Mouse (Mus musculus) embryonic facial prominence, embryonic 10.5 days (tissue): Measurements from ENCODE around the gene Olfr1284. TPM values are rescaled to one million over a fixed set of nuclear protein-coding genes. Genes with fewer than 3 reads are reported as not detected.
"Not testable (repeated sequence)": the region's sequence is repeated elsewhere in the genome, so short reads cannot be mapped to it uniquely, and the experiment has no call there.

Experiments
- DNase-seq: peaks from one replicate; pipeline ENCODE4 v3.0.0-alpha.2; 2017; ENCODE audit warnings: low spot score
- H3K27ac ChIP-seq: fragments of 300-500 bp; sonication (generic); replicated peaks from 2 replicates; pipeline ENCODE4 v1.5.1; 2016; ENCODE audit warnings: mild to moderate bottlenecking
- H3K27me3 ChIP-seq: fragments of 300-500 bp; sonication (generic); replicated peaks from 2 replicates; pipeline ENCODE4 v1.6.1; 2016; ENCODE audit warnings: low read depth, mild to moderate bottlenecking; ENCODE audit not compliant: poor library complexity, severe bottlenecking
- H3K36me3 ChIP-seq: fragments of 300-500 bp; sonication (generic); replicated peaks from 2 replicates; pipeline ENCODE4 v1.6.1; 2016; ENCODE audit warnings: mild to moderate bottlenecking, moderate library complexity
- H3K4me1 ChIP-seq: fragments of 300-500 bp; sonication (generic); 2 replicates; pipeline ENCODE4 v1.6.1; 2016
- H3K4me3 ChIP-seq: fragments of 300-500 bp; sonication (generic); 2 replicates; pipeline ENCODE4 v1.5.1; 2016; ENCODE audit warnings: mild to moderate bottlenecking, moderate library complexity
- H3K9me3 ChIP-seq: fragments of 300-500 bp; sonication (generic); 2 replicates; pipeline ENCODE4 v1.6.1; 2016; ENCODE audit warnings: mild to moderate bottlenecking
- WGBS: fragments of 180-500 bp; shearing (Covaris S2); methylation state at CpG from one replicate; pipeline ENCODE4 v1.1.7; 2016; 5-methylcytosine and 5-hydroxymethylcytosine counted together
- polyA plus RNA-seq: library from polyadenylated mRNA; unstranded; fragments of >200 nt; fragmentation: Nextera tagmentation; extraction: Ambion mirVana; gene quantifications from 2 replicates; pipeline ENCODE4 v1.2.1, GENCODE M21; 2016

The Olfr1284 gene
- not detected in 2 replicates for polyA plus RNA-seq

- Histone ChIP-seq H3K27me3 (no peaks in the 10 kb centered on the region), H3K9me3 (no peaks in the 10 kb centered on the region), H3K4me3 (no peak within 1 kb of the TSS), H3K27ac (no peak within 1 kb of the TSS), H3K36me3 (no peaks in the 10 kb centered on the region), H3K4me1 (no peaks in the 10 kb centered on the region)
- WGBS = 91% methylated on average over 1 of the region's 1 CpGs
- DNase-seq = no peak
These were observed at the start of gene Olfr1284 for GRCm38 (mm10) chr2:111375222-111375621. TSS of gene Olfr1284 (plus strand) at chr2:111375522.

DNA sequence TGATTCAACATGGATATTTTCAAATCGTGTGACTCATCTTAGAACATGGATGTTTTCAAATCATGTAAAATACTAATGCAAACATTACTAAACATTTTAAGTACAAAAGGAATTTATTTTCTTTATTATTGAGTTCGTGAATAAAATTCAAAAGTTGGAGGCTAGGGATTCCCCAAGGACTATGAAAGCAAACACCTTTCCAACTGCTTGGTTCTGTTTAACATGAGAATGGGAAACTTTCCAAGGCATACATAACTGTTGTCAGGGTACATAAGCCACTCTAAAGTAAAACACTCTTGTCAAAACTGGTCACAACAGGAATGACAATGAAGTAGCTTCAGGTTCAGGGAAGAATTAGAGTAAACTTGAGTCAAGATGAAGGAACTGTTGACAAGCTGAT is 49.1 kb upstream of the Olfr1284 start, which contains the start of gene Olfr1281:
Gene Olfr1281, plus strand, starts transcription at position 301 of the 400 bp plus-strand sequence.
- 83% methylated on average over 2 of the region's 2 CpGs for WGBS
- H3K4me3 ChIP-seq = no peak within 1 kb of the TSS
- H3K27ac ChIP-seq = no peak within 1 kb of the TSS
- no peaks in the 10 kb centered on the region for H3K36me3 ChIP-seq
- H3K27me3 ChIP-seq = no peaks in the 10 kb centered on the region
- no peaks in the 10 kb centered on the region for H3K4me1 ChIP-seq
- no peaks in the 10 kb centered on the region for H3K9me3 ChIP-seq
- no peak for DNase-seq

DNA sequence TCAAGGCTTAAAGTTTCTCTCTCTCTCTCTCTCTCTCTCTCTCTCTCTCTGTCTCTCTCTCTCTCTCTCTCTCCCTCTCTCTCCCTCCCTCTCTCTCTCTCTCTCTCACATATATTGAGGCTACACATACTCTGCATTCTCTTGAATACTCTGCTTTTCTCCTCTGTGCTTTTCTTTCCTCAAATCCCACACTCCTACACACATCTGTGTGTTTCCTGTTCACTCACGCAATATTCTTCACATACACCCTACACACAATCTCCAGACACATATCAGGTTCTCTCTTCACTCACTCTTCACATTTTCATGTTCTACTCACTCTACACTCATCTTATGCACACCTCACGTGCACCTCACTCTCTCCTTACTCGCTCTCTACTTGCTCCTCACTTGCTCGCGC is 41.6 kb upstream of the Olfr1284 start:
- H3K27me3 ChIP-seq, H3K4me1 ChIP-seq, H3K4me3 ChIP-seq, H3K27ac ChIP-seq, H3K9me3 ChIP-seq, DNase-seq, H3K36me3 ChIP-seq: not testable (repeated sequence)
- WGBS = 87% methylated on average over 5 of the region's 5 CpGs

DNA sequence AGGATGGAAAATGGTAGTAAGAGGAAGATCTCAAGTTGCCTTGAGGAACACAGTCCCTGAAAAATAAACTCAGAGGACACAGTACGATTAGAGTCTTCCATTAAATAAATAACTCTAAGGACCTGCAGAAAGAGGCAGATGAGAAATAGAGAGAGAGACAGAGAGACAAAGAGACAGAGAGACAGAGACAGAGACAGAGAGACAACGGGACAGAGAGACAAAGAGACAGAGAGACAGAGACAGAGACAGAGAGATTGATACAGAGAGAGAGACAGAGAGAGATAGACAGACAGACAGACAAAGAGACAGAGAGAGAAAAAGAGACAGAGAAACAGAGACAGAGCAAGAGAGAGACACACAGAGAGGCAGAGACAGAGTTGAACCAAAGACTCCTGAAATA is 39.3 kb upstream of the Olfr1284 start, which contains the start of gene Olfr1282:
Gene Olfr1282, minus strand, starts transcription at position 101 of the 400 bp plus-strand sequence.
- 73% methylated on average over 2 of the region's 2 CpGs for WGBS
- Histone ChIP-seq H3K27ac (no peak within 1 kb of the TSS), H3K27me3 (no peaks in the 10 kb centered on the region), H3K9me3 (no peaks in the 10 kb centered on the region), H3K4me3 (no peak within 1 kb of the TSS), H3K4me1 (no peaks in the 10 kb centered on the region), H3K36me3 (no peaks in the 10 kb centered on the region)
- no peak for DNase-seq

- no peak for DNase-seq
- H3K27me3 ChIP-seq = no peaks in the 10 kb centered on the region
- 72% methylated on average over 2 of the region's 2 CpGs for WGBS
These were observed 8.8 kb upstream of the Olfr1284 start, which contains the start of gene Olfr1283 for GRCm38 (mm10) chr2:111366490-111366889. TSS of gene Olfr1283 (plus strand) at chr2:111366790.

GRCm38 (mm10) chr2:111422931-111423330 is 47.6 kb downstream of the Olfr1284 start, which contains the start of gene Olfr1286:
TSS of gene Olfr1286 (minus strand) at chr2:111423115.
- Histone ChIP-seq H3K9me3 (0 out of 2 replicates have a peak, but pooled peaks cover 3% of the 10 kb centered on the region), H3K4me3 (no peak within 1 kb of the TSS), H3K27me3 (no peaks in the 10 kb centered on the region), H3K36me3 (no peaks in the 10 kb centered on the region), H3K27ac (no peak within 1 kb of the TSS), H3K4me1 (no peaks in the 10 kb centered on the region)
- 75% methylated on average over 1 of the region's 1 CpGs for WGBS
- no peak for DNase-seq

More at GRCm38 (mm10) chr2:111366490-111366889, 8.8 kb upstream of the Olfr1284 start, which contains the start of gene Olfr1283:
- no peak within 1 kb of the TSS for H3K27ac ChIP-seq
- no peaks in the 10 kb centered on the region for H3K36me3 ChIP-seq
- no peaks in the 10 kb centered on the region for H3K4me1 ChIP-seq
- H3K9me3 ChIP-seq = no peaks in the 10 kb centered on the region
- H3K4me3 ChIP-seq = no peak within 1 kb of the TSS

Other genes with a start within 250 kb of the Olfr1284 start
- not detected in 2 replicates for gene Gm15130, start 222.6 kb upstream of the Olfr1284 start, polyA plus RNA-seq
- not detected in 2 replicates for gene 4930430A15Rik, start 145.9 kb upstream of the Olfr1284 start, polyA plus RNA-seq
- gene Olfr1275, start 140.2 kb upstream of the Olfr1284 start, polyA plus RNA-seq = not detected in 2 replicates
- not detected in 2 replicates for gene Olfr1276, start 121.0 kb upstream of the Olfr1284 start, polyA plus RNA-seq
- gene Olfr1277, start 101.4 kb upstream of the Olfr1284 start, polyA plus RNA-seq = not detected in 2 replicates
- gene Olfr1278, start 85.4 kb upstream of the Olfr1284 start, polyA plus RNA-seq = not detected in 2 replicates
- gene Olfr1279, start 74.9 kb upstream of the Olfr1284 start, polyA plus RNA-seq = not detected in 2 replicates
- gene Olfr1280, start 61.5 kb upstream of the Olfr1284 start, polyA plus RNA-seq = not detected in 2 replicates
- gene Olfr1281, start 49.0 kb upstream of the Olfr1284 start, polyA plus RNA-seq = not detected in 2 replicates
- not detected in 2 replicates for gene Olfr1282, start 39.4 kb upstream of the Olfr1284 start, polyA plus RNA-seq
- not detected in 2 replicates for gene Olfr1283, start 8.7 kb upstream of the Olfr1284 start, polyA plus RNA-seq
- not detected in 2 replicates for gene Olfr1286, start 47.6 kb downstream of the Olfr1284 start, polyA plus RNA-seq
- gene Olfr1287, start 73.6 kb downstream of the Olfr1284 start, polyA plus RNA-seq = not detected in 2 replicates
- gene Olfr1288, start 98.6 kb downstream of the Olfr1284 start, polyA plus RNA-seq = not detected in 2 replicates
- not detected in 2 replicates for gene Olfr1289, start 105.3 kb downstream of the Olfr1284 start, polyA plus RNA-seq
- not detected in 2 replicates for gene Olfr1290, start 118.3 kb downstream of the Olfr1284 start, polyA plus RNA-seq
- gene Olfr1291-ps1, start 121.7 kb downstream of the Olfr1284 start, polyA plus RNA-seq = not detected in 2 replicates
- not detected in 2 replicates for gene Olfr1293-ps, start 149.7 kb downstream of the Olfr1284 start, polyA plus RNA-seq
- not detected in 2 replicates for gene Olfr1294, start 164.8 kb downstream of the Olfr1284 start, polyA plus RNA-seq
- not detected in 2 replicates for gene Olfr1295, start 194.2 kb downstream of the Olfr1284 start, polyA plus RNA-seq